Mouse (Mus musculus) cerebellum, adult 11 months (tissue): ENCODE data around the gene Ifng.
"Not testable (repeated sequence)": the region's sequence is repeated elsewhere in the genome, so short reads cannot be mapped to it uniquely, and the experiment has no call there.

ENCODE experiments used
- DNase-seq: peaks from one replicate; pipeline ENCODE4 v3.0.0; 2022

Ifng gene

GRCm38 (mm10) chr10:118440742-118441240 is at the start of gene Ifng:
TSS of gene Ifng (plus strand) at chr10:118441046.
- DNase-seq = no peak

DNA sequence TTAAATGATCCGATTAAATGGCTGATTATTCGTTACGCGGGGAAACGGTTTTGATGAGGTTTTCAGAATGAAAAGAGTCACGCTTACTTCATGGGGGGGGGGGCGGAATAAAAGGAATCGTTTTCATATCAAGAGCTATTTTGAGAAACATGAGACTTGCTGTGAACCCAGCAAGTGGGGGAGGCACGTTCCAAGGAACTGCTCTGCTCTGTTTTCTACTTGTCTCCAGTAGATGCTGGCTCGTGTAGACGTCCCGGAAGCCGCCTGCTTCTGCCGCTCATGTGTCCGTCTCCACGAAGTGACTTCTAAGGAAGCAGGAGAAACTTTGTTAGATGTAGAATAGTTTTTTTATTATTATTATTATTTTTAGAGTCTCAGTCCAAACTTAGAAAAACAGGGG is 40.9 kb upstream of the Ifng start:
- no peak for DNase-seq

GRCm38 (mm10) chr10:118406463-118407221 is 34.2 kb upstream of the Ifng start:
- DNase-seq = no peak

- DNase-seq = no peak
Measured at GRCm38 (mm10) chr10:118411377-118411776, 29.5 kb upstream of the Ifng start.

GRCm38 (mm10) chr10:118412774-118413173 is 28.1 kb upstream of the Ifng start:
- no peak for DNase-seq

- no peak for DNase-seq
Measured at GRCm38 (mm10) chr10:118419000-118419425, 21.8 kb upstream of the Ifng start.

DNA sequence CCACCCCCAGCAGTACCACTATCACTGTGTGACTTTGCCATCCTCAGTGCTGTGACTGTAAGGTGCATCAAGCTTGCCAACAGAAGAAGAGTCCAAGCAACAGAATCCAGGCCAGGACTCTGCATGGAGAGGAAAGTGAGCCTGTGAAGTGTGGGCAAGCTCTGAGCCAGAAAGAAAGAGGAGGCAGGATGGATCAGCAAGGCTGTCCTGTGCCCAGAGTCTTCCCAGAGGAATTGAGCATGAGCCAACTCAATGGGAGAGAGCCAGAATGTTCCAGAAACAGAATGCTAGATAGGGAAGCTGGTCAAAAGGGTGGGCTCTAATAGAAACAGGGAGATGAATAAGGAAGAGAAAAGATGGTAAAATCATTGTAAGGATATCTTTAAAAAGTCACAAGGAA is 19.9 kb upstream of the Ifng start:
- DNase-seq = no peak

GRCm38 (mm10) chr10:118435501-118435900 is 5.3 kb upstream of the Ifng start:
- DNase-seq = no peak

- no peak for DNase-seq
Measured at GRCm38 (mm10) chr10:118441898-118442297, 1.1 kb downstream of the Ifng start.

DNA sequence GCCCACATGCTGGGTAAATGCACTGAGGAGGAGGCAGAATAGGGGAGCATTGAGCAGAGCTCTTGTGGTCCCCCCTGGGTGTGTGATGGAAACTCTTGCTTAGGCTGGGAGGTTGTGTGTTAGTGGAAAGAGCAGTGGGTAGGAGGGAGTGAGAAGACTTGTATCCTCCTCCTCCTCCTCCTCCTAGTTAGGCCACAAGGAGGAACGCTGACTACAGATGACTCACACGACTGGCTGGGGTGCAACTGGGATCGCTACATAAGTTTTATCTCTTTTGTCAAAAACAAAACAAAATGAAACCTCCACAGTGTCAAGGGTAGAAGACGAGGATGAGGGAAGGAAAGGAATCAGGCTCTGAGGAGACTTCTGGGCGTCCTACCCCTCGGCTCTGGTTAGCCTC is 2.2 kb downstream of the Ifng start:
- DNase-seq = no peak

DNA sequence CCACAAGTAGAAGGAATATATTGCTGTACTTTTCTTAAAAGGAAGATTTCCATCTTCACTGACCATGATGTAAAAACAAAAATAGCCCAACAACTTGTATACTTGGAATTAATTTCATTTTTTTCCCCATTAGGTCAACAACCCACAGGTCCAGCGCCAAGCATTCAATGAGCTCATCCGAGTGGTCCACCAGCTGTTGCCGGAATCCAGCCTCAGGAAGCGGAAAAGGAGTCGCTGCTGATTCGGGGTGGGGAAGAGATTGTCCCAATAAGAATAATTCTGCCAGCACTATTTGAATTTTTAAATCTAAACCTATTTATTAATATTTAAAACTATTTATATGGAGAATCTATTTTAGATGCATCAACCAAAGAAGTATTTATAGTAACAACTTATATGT is 4.2 kb downstream of the Ifng start:
- DNase-seq = no peak

DNA sequence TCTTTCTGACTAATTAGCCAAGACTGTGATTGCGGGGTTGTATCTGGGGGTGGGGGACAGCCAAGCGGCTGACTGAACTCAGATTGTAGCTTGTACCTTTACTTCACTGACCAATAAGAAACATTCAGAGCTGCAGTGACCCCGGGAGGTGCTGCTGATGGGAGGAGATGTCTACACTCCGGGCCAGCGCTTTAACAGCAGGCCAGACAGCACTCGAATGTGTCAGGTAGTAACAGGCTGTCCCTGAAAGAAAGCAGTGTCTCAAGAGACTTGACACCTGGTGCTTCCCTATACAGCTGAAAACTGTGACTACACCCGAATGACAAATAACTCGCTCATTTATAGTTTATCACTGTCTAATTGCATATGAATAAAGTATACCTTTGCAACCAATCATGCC is 4.7 kb downstream of the Ifng start:
- DNase-seq = no peak

DNA sequence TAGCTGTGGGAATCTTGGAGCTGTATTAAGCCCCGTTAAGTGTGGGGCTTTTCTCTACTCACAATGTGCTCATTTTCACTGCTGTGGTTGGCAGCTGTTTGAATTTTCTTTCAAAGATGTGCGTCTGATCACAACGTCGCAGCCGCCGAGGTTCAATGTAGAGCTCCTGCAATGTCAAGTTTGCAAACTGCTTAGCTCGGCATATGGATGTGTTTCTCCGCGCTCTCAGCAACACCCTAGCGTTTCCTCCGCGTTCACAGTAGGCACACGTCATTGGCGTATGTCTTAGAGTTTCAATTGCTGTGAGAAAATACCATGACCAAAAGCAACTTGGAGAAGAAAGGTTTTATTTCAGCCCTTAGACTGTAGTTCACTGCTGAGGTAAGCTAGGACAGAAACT is 5.1 kb downstream of the Ifng start:
- no peak for DNase-seq

DNA sequence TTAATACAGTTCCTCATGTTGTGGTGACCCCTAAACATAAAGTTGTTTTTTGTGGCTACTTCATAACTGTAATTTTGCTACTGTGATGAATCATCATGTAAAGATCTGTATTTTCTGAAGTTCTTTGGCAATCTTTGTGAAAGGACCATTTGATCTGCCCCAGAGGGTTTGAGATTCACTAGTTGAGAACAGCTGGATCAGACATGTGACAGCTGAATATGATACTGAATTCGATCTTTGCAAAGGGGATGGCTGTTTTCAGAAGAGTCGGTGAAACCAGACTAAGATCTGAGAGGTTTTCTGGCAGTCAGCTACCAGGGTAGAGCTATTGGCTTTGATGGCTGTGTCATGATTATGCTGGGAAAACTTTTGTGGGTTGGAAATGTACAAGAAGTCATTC is 10.9 kb downstream of the Ifng start:
- DNase-seq = no peak

DNA sequence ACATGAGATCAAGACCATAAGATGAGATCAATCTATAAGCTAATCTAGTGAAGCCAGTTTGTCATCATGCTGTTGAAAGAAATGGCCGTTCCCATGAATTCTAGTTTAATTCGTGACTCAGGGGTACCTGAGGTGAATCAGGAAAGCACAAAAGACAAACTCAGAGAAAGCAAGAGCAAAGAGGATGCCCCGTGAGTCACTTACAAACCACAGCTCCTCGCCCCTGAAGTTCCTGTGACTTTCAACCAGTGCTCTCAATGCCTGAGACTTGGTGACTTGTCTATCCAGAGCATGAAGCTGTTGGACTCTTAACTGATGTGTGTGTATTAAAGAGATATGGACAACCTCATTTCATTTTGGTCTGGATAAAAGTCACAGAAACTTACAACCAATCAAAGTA is 17.9 kb downstream of the Ifng start:
- DNase-seq = no peak

DNA sequence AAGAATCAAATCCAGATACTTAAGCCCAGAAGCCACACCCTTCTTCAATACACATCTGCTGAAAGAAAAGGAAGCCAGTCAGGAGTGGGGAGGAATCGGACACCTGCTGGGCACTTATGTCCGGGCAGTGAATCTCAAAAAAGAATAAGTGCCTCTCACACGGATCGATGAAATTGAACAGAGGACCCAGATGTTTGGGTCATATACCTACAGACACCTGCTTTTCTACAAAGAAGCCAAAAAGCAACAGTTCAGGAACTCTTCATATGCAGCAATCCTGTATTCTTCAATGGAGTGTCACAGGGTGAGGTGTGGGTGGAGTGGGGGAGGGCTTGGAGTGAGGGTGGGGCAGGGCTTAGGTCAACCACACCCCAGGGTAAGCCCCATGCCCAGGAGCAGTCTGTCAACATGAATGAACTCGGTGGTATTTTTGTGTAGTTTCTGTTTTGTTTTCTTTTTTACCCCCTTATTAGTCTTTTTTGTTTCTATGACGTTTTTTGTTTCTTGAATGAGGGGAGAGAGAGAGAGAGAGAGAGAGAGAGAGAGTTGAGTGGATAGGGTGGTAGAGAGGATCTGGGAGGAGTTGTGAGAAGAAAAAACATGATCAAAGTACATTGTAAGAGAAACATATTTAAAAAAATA is 20.4 kb downstream of the Ifng start:
- no peak for DNase-seq

DNA sequence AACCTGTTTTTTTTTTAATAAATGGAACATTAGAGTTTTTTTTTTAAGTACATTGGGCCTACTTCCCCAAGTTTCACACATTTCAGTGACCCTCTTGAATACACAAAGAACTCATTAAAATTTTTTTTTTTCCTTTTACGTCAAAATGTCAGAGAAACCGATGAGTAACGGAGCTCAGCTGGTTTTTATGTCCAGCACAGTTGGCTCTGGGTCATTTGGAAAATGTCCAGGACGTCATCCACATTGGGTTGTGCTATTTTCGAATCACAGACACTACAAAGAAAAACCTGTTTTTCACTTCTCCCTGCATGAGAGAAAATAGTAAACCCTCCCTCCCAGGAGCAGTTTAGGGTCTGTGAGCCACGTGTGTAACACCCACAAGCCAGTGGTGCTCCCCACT is 25.6 kb downstream of the Ifng start:
- no peak for DNase-seq

GRCm38 (mm10) chr10:118469047-118469446 is 28.2 kb downstream of the Ifng start:
- DNase-seq = no peak

GRCm38 (mm10) chr10:118470296-118470957 is 29.6 kb downstream of the Ifng start:
- no peak for DNase-seq

- DNase-seq = not testable (repeated sequence)
Measured at GRCm38 (mm10) chr10:118472846-118473245, 32.0 kb downstream of the Ifng start.

GRCm38 (mm10) chr10:118476696-118477095 is 35.9 kb downstream of the Ifng start:
- DNase-seq = no peak

DNA sequence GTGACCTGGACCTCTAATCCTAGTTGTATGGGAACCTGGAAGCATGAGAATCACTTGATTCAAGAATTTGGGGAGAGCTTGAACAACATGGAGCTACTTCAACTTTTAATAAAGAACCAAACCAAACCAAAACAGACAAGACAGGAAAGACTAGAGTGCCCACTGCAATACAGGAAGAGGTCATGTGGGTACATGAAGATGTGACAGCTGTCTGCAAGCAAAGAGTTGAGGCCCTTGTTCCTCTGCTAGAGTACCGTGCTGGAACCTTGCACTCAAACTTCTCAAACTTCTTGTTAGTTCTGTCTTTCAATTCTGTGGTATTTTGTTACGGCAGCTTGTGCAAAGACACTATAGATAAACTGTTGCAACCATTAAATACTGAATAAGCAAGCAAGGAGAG is 36.5 kb downstream of the Ifng start:
- DNase-seq = no peak

GRCm38 (mm10) chr10:118479244-118479643 is 38.4 kb downstream of the Ifng start:
- DNase-seq = no peak

DNA sequence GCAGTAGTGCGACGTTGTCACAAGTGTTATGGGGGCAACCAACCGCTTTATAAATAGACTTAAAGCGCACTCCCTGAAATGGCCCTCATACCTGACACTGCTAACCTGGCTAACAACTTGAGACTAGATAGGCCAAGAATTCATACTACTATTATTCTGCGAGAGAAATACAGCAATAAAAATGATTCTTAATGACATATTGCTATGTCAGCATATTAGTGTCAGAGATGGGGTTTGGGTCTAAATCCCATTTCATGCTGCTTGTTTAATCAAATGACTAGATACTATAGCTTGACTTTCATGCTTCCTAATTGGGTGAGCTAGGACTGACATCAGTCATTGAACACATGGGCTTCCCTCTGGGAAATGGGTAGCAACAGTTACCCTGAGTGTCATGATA is 39.3 kb downstream of the Ifng start:
- no peak for DNase-seq
